Mouse (Mus musculus) liver, adult 2 months (tissue): ENCODE results near the gene Sema5a.

ENCODE experiments used
- CTCF ChIP-seq: fragments of 200-500 bp; IDR thresholded peaks from 2 replicates; pipeline ENCODE4 v1.5.1; 2011; ENCODE audit warnings: low read depth, low read length, control low read depth
- POLR2A ChIP-seq: fragments of 200-500 bp; IDR thresholded peaks from 2 replicates; pipeline ENCODE4 v1.6.1; 2011; ENCODE audit warnings: low read length, control low read depth; ENCODE audit not compliant: insufficient read depth; ENCODE audit errors: extremely low read depth

GRCm38 (mm10) chr15:32574327-32574726, 329.7 kb downstream of the Sema5a start:
- TF ChIP-seq CTCF (no peak), POLR2A (no peak)
